Mouse (Mus musculus): ENCODE results near the gene Inpp4b. TPM values are rescaled to one million over a fixed set of nuclear protein-coding genes. Genes with fewer than 3 reads are reported as not detected.

Gene Inpp4b
- polyA plus RNA-seq, 1 experiment from 2014 or later: 6.0 TPM

DNA sequence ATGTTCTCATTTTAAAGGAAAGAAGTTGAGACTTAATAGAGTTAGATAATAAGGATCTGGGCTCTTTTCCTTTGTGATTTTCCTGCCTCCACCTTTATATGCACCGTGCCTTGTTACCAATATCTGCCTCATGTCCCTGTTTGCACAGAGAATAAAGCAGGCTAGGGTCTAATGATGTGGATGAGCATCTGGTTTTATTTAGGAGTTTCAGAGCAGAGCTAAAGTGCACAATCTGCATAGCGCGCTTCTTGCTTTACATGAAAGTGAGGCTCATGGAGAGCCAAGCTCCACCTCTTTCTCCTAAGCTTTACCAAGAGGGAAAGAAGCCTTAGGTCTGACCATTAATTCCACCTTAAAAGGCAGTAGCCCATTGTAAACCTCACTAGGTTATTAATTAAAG, 763.8 kb downstream of the Inpp4b start:
- ATAC-seq: no peak
- H3K4me2 ChIP-seq (ENCODE audit: low read depth, low read length): no peak overlapping the region
- WGBS: 82% methylated on average over 3 of the region's 3 CpGs
- H3K4me1 ChIP-seq (ENCODE audit: control insufficient read depth, insufficient read depth, low read length): no peaks in the 10 kb centered on the region
- no peak overlapping the region for H3K4me3 ChIP-seq (ENCODE audit: low read length)
- H3K36me3 ChIP-seq (ENCODE audit: control insufficient read depth, insufficient read depth, low read length): no peaks in the 10 kb centered on the region
- H3K27ac ChIP-seq (ENCODE audit: low read length): no peak overlapping the region
- no peaks in the 10 kb centered on the region for H3K27me3 ChIP-seq (replicated peaks; ENCODE audit: control insufficient read depth, insufficient read depth, low read length)
- H3K9ac ChIP-seq (ENCODE audit: low read depth, low read length): no peak overlapping the region
- H3K9me3 ChIP-seq (ENCODE audit: control insufficient read depth, low read length): no peaks in the 10 kb centered on the region

DNA sequence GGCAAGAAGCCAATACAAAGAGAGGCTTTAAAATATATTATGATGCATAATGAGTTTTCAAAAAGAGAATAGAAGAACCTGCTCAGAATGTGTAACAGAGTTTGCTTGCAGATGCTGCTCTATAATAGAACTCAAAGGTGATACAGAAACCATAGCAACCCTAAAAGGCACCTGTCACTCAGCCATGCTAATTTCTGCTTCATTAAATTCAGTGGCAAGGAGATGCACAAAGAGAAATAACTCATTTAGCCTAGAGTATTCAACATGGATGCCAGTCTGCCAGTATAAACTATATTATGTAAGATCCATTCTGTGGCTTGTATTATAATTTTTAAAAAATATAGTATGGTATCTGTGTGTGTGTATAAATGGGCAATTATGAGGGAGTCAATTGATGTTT, 807.9 kb downstream of the Inpp4b start:
- no peaks in the 10 kb centered on the region for H3K27me3 ChIP-seq (replicated peaks; ENCODE audit: control insufficient read depth, insufficient read depth, low read length)
- no peaks in the 10 kb centered on the region for H3K36me3 ChIP-seq (ENCODE audit: control insufficient read depth, insufficient read depth, low read length)
- H3K27ac ChIP-seq (ENCODE audit: low read length): no peak overlapping the region
- no peak overlapping the region for H3K9ac ChIP-seq (ENCODE audit: low read depth, low read length)
- no peak overlapping the region for H3K4me2 ChIP-seq (ENCODE audit: low read depth, low read length)
- ATAC-seq: no peak
- no peaks in the 10 kb centered on the region for H3K9me3 ChIP-seq (ENCODE audit: control insufficient read depth, low read length)
- no peak overlapping the region for H3K4me3 ChIP-seq (ENCODE audit: low read length)
- no peaks in the 10 kb centered on the region for H3K4me1 ChIP-seq (ENCODE audit: control insufficient read depth, insufficient read depth, low read length)

DNA sequence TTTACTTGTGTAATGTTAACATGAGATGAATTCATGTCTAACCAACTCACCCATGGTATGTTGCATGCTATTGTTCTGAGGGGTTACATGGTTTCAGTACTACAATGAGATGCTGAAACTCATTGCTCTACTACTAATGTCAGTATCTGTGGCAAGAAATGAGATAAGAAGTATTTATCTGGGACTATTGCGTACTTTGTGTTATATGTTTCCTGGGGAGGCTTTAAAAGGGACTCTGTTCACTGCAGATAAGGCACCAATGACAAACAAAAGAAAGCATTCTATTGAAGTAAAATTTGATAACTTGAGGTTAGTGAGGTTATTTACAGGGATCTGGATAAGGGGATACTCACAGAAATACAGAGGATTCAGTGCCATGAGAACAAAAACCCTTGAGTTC, 815.6 kb downstream of the Inpp4b start:
- no peak overlapping the region for H3K4me2 ChIP-seq (ENCODE audit: low read depth, low read length)
- H3K4me1 ChIP-seq (ENCODE audit: control insufficient read depth, insufficient read depth, low read length): no peaks in the 10 kb centered on the region
- no peaks in the 10 kb centered on the region for H3K36me3 ChIP-seq (ENCODE audit: control insufficient read depth, insufficient read depth, low read length)
- 65% methylated on average over 1 of the region's 1 CpGs for WGBS
- no peaks in the 10 kb centered on the region for H3K27me3 ChIP-seq (replicated peaks; ENCODE audit: control insufficient read depth, insufficient read depth, low read length)
- no peaks in the 10 kb centered on the region for H3K9me3 ChIP-seq (ENCODE audit: control insufficient read depth, low read length)
- H3K27ac ChIP-seq (ENCODE audit: low read length): no peak overlapping the region
- no peak overlapping the region for H3K9ac ChIP-seq (ENCODE audit: low read depth, low read length)
- ATAC-seq: no peak
- no peak overlapping the region for H3K4me3 ChIP-seq (ENCODE audit: low read length)
